14 mouse cellular contexts compared by ENCODE assay signal in genomic region chr8:115478406-115479060, GRCm38 (mm10).
DNase-seq lines count a peak whose midpoint lies in the region; ATAC-seq and TF ChIP-seq lines count a peak whose summit lies in the region.
"Had no signal": no experiment of that assay in that cellular context is flagged by ENCODE, and none has a peak within 500 bp of the region (broad histone marks: within the 10 kb centered on the region; RNA-seq: fewer than 3 reads in every experiment).

No protein-coding gene starts in this region.

- H3K27ac ChIP-seq in liver, adult 2 months (replicated peaks; ENCODE audit: insufficient read depth, low read depth, low read length): peak overlapping the region; percentile 44
- no peak overlapping the region for H3K27ac ChIP-seq in kidney, embryonic 14.5 days (ENCODE audit: low read depth, low read length)
- H3K27ac ChIP-seq: hindbrain, embryonic 10.5 days; liver, embryonic 14.5 days; neural tube, embryonic 13.5 days had no signal

- H3K36me3 ChIP-seq in liver, adult 2 months (ENCODE audit: control insufficient read depth, insufficient read depth, low read length): no peaks in the 10 kb centered on the region
- H3K36me3 ChIP-seq in kidney, embryonic 14.5 days (ENCODE audit: control insufficient read depth, insufficient read depth, low read length): no peaks in the 10 kb centered on the region
- H3K36me3 ChIP-seq: hindbrain, embryonic 10.5 days; neural tube, embryonic 13.5 days had no signal

- no peak overlapping the region for H3K4me2 ChIP-seq in kidney, embryonic 14.5 days (replicated peaks; ENCODE audit: low read depth, low read length)
- H3K4me2 ChIP-seq: neural tube, embryonic 13.5 days had no signal

- 0 out of 2 replicates have a peak, but pooled peaks cover 1% of the 10 kb centered on the region for H3K4me1 ChIP-seq in liver, adult 2 months (ENCODE audit: control insufficient read depth, insufficient read depth, low read length)
- no peaks in the 10 kb centered on the region for H3K4me1 ChIP-seq in kidney, embryonic 14.5 days (ENCODE audit: control insufficient read depth, insufficient read depth, low read length)
- H3K4me1 ChIP-seq: neural tube, embryonic 13.5 days had no signal

- no peak for TF ChIP-seq CTCF in liver, adult 2 months (IDR thresholded peaks at IDR 0.05; ENCODE audit: low read depth, low read length)

- WGBS in liver, adult 2 months: 68% methylated on average over 11 of the region's 11 CpGs
- 78% methylated on average over 11 of the region's 11 CpGs for WGBS in kidney, embryonic 14.5 days

- no peaks in the 10 kb centered on the region for H3K79me2 ChIP-seq in liver, adult 2 months (ENCODE audit: control insufficient read depth, insufficient read depth, low read length)

- no peaks in the 10 kb centered on the region for H3K27me3 ChIP-seq in liver, adult 2 months (ENCODE audit: control insufficient read depth, insufficient read depth, low read length)
- no peaks in the 10 kb centered on the region for H3K27me3 ChIP-seq in kidney, embryonic 14.5 days (ENCODE audit: control insufficient read depth, insufficient read depth, low read length)
- H3K27me3 ChIP-seq: neural tube, embryonic 13.5 days had no signal

- TF ChIP-seq POLR2A in liver, adult 2 months (IDR thresholded peaks at IDR 0.05; ENCODE audit: extremely low read depth, insufficient read depth, low read length): no peak

- no peaks in the 10 kb centered on the region for H3K9me3 ChIP-seq in kidney, embryonic 14.5 days (ENCODE audit: control insufficient read depth, low read length)
- H3K9me3 ChIP-seq: hindbrain, embryonic 10.5 days; neural tube, embryonic 13.5 days had no signal

- no peak overlapping the region for H3K4me3 ChIP-seq in liver, adult 2 months (ENCODE audit: insufficient read depth, low read depth, low read length)
- H3K4me3 ChIP-seq in kidney, embryonic 14.5 days (ENCODE audit: low read length): no peak overlapping the region
- H3K4me3 ChIP-seq: erythroblast, embryonic 14.5 days; hindbrain, embryonic 10.5 days; neural tube, embryonic 13.5 days had no signal

- no peak for DNase-seq in liver, adult 2 months (ENCODE audit: extremely low read depth, low read depth, low spot score)
- no peak for DNase-seq in liver
- peak; percentile 19 for DNase-seq in heart, adult 8-10 months (ENCODE audit: low spot score)
- DNase-seq in heart, postnatal 10 days: peak; percentile 24 to 32
- peak; percentile 56 for DNase-seq in skeletal muscle tissue, adult 2 months (ENCODE audit: low read depth, low spot score)
- no peak for DNase-seq in left cerebral cortex, adult 18-20 months (ENCODE audit: low spot score in 2 of 2)
- DNase-seq: midbrain, embryonic 14.5 days; right cerebral cortex, postnatal 25 days had no signal

- H3K9ac ChIP-seq in liver, adult 2 months (ENCODE audit: low read depth, low read length): no peak overlapping the region
- H3K9ac ChIP-seq in kidney, embryonic 14.5 days (ENCODE audit: low read depth, low read length): no peak overlapping the region
- H3K9ac ChIP-seq: liver, embryonic 14.5 days; neural tube, embryonic 13.5 days had no signal

- ATAC-seq in kidney, embryonic 14.5 days (ENCODE audit: low FRiP score, low TSS enrichment): no peak
- ATAC-seq: intestine, postnatal 0 days had no signal

- intact Hi-C loops in heart, postnatal 10 days (cut with DNase I): no loop called here

Comparison
In these comparisons a context has a peak if more than half of its experiments do, and no peak if none do; other contexts are left out.
1. DNase-seq: peak in heart, adult 8-10 months (single experiment), heart, postnatal 10 days (2 of 2) and skeletal muscle tissue, adult 2 months (single experiment); none in liver, adult 2 months (single experiment), liver (single experiment) and left cerebral cortex, adult 18-20 months (0 of 2).